Mouse (Mus musculus) heart, adult 2 months (tissue): ENCODE data around the gene Enah.

Experiments
- CTCF ChIP-seq: fragments of 200-600 bp; IDR thresholded peaks from 2 replicates; pipeline ENCODE4 v1.8.1; 2022; ENCODE audit warnings: antibody characterized with exemption, mild to moderate bottlenecking, moderate library complexity
- EP300 ChIP-seq: fragments of 200-500 bp; IDR thresholded peaks from 2 replicates; pipeline ENCODE4 v1.6.1; 2011; ENCODE audit warnings: low read depth, low read length, control low read depth; ENCODE audit not compliant: insufficient read depth
- POLR2A ChIP-seq: fragments of 200-500 bp; IDR thresholded peaks from 2 replicates; pipeline ENCODE4 v1.6.1; 2011; ENCODE audit warnings: mild to moderate bottlenecking, low read depth, low read length, control low read depth; ENCODE audit not compliant: insufficient read depth

- no peak for TF ChIP-seq CTCF
- TF ChIP-seq EP300, result peak; percentile 88
- no peak for TF ChIP-seq POLR2A
These were observed 131.0 kb downstream of the Enah start for GRCm38 (mm10) chr1:181888801-181889200.
